Mouse (Mus musculus) erythroblast, embryonic 14.5 days (primary cell): Measurements from ENCODE around the gene Hoxa4. TPM values are rescaled to one million over a fixed set of nuclear protein-coding genes. Genes with fewer than 3 reads are reported as not detected.

Experiments used
- H3K27me3 ChIP-seq: 2 replicates; pipeline ENCODE4 v1.6.1; 2012; ENCODE audit warnings: inconsistent platforms; ENCODE audit not compliant: control insufficient read depth
- H3K36me3 ChIP-seq: 2 replicates; pipeline ENCODE4 v1.6.1; 2012; ENCODE audit warnings: mild to moderate bottlenecking, inconsistent platforms; ENCODE audit not compliant: control insufficient read depth
- H3K4me1 ChIP-seq: 2 replicates; pipeline ENCODE4 v1.6.1; 2012; ENCODE audit warnings: inconsistent platforms; ENCODE audit not compliant: control insufficient read depth
- H3K4me3 ChIP-seq: replicated peaks from 2 replicates; pipeline ENCODE3; 2012; ENCODE audit warnings: moderate library complexity, mild to moderate bottlenecking, inconsistent platforms
- H3K9me3 ChIP-seq: 2 replicates; pipeline ENCODE4 v1.6.1; 2012; ENCODE audit warnings: low read length, inconsistent platforms, mixed read lengths; ENCODE audit not compliant: control insufficient read depth
- GATA1 ChIP-seq: IDR thresholded peaks from 2 replicates; pipeline ENCODE4 v1.6.1; 2012; ENCODE audit warnings: low read length, inconsistent platforms, mixed read lengths
- TAL1 ChIP-seq: IDR thresholded peaks from 3 replicates; pipeline ENCODE4 v1.6.1; 2012; ENCODE audit warnings: low read length, inconsistent platforms, mixed read lengths
- polyA plus RNA-seq: library from polyadenylated mRNA; stranded (reverse); fragments of >175 nt; gene quantifications from 2 replicates; pipeline ENCODE4 v1.2.3, GENCODE M21; 2012

Hoxa4 gene
- polyA plus RNA-seq, 1 experiment: not detected

DNA sequence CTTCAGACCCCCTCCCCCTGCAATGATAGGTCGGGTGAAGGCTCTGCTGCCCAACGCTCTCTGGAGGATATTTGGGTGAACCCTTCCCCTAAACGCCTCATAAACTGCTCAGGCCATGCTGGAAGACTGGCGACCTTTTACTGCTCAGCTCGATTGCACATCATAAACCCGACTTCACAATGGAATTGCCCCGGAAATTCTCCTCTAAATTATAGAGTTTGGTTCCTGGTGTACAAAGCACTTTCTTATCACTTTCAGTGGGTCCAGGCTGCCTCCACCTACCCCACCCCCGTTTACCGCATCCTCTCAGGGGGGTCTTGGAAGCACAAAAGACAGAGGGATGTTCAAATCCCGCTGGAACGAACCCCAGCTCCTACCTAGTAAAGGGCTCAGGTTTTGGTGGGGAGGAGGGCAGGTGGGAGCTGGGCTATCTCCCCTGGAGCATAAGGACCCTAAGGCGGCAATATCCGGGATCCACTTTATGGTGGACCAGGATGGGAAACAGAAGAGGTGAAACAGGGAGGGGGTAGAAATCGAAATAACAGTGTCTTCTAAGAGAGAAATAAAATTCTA, 27.2 kb upstream of the Hoxa4 start:
- Histone ChIP-seq H3K27me3 (peaks cover 100% of the 10 kb centered on the region), H3K4me3 (no peak overlapping the region), H3K4me1 (peaks cover 3% of the 10 kb centered on the region), H3K36me3 (no peaks in the 10 kb centered on the region), H3K9me3 (peaks cover 3% of the 10 kb centered on the region; the same call in 1 of the 2 replicates)
- TF ChIP-seq TAL1: no peak
- no peak for TF ChIP-seq GATA1

DNA sequence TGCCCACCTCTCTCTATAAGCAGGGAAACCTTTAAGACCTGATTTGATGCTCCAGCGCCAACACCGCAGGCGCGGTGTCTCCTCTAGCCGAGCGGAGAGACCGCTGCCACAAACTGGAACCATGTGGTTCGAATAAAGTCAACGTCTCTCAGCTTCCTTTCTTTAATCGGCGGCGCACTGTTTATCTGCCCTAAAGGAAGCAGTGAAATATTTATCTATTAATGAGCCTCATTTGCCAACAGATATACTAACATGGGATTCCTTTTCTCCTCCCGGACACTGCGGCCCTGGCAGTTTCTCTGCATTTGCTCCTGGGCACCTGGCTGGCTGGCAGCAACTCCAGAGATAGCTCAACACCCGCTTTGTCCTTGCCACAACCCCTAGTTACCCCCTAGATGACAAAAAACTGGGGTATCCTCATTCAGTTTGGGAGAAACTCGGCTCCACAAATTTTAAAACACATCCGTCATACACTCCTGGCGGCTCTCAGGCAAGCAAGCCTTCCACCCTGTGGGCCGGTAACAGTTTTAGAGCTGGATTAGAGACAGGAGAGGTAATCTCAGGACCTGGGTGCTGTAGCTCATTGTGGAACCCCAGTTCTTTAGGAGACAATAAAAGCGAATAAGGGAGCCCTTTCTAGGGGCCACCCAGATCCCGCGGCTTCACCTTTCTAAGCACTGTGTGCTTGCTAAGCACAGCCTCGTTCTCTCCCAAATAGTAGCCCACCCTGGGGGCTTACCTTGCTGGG, 26.5 kb upstream of the Hoxa4 start:
- Histone ChIP-seq H3K27me3 (peaks cover 100% of the 10 kb centered on the region), H3K4me3 (no peak overlapping the region), H3K9me3 (peaks cover 3% of the 10 kb centered on the region; the same call in 1 of the 2 replicates), H3K4me1 (peaks cover 3% of the 10 kb centered on the region), H3K36me3 (no peaks in the 10 kb centered on the region)
- no peak for TF ChIP-seq TAL1
- no peak for TF ChIP-seq GATA1

DNA sequence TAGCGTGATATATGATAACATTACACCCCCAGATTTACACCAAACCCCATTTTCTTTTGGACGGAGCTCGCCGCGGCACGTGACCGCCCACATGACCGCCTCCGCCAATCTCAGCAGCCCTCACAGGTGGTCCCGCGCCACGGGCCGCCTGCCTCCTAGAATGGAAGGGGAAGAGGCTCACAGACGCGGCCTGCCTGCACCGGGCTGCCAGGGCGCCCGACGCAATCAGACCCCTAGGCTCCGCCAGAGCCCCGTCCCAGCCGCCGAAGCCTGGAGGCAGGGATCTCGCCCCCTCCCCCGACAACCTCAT, 25.9 kb upstream of the Hoxa4 start:
- TF ChIP-seq TAL1 (no peak), GATA1 (no peak)
- no peak overlapping the region for H3K4me3 ChIP-seq
- H3K4me1 ChIP-seq: peaks cover 3% of the 10 kb centered on the region
- peaks cover 100% of the 10 kb centered on the region for H3K27me3 ChIP-seq
- peaks cover 3% of the 10 kb centered on the region; the same call in 1 of the 2 replicates for H3K9me3 ChIP-seq
- no peaks in the 10 kb centered on the region for H3K36me3 ChIP-seq

DNA sequence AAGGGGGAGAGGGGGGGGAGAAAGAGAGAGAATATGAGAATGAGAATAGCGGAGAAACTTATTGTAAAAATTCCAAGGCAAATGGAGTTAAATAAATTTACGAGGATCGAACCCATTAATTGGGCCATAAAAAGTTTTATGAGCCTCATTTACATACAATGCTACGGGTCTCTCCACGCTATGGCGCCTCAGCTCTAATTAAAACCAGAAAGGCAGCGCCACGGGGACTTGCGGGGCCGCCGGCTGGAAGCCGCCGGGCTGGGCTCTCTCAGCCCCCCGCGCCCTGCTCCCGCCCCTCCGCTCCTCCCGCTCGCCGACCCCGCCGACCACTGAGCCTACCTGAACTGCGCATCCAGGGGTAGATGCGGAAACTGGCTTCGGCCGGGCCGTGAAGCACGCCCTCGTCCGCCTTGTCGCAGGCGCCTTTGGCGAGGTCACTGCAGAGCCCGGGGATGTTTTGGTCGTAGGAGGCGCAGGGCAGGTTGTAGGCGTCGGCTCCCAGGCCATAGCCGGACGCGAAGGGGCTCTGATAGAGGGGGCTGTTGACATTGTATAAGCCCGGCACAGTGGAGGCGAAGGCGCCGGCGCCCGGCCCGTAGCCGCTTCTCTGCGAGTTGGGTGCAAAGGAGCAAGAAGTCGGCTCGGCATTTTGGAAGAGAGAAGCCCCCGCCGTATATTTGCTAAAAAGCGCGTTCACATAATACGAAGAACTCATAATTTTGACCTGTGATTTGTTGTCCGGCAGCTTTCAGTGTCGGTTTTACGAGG, 25.3 kb upstream of the Hoxa4 start:
- H3K36me3 ChIP-seq: no peaks in the 10 kb centered on the region
- no peak overlapping the region for H3K4me3 ChIP-seq
- H3K4me1 ChIP-seq: peaks cover 3% of the 10 kb centered on the region
- TF ChIP-seq GATA1 (no peak), TAL1 (no peak)
- peaks cover 100% of the 10 kb centered on the region for H3K27me3 ChIP-seq
- H3K9me3 ChIP-seq: peaks cover 3% of the 10 kb centered on the region; the same call in 1 of the 2 replicates

DNA sequence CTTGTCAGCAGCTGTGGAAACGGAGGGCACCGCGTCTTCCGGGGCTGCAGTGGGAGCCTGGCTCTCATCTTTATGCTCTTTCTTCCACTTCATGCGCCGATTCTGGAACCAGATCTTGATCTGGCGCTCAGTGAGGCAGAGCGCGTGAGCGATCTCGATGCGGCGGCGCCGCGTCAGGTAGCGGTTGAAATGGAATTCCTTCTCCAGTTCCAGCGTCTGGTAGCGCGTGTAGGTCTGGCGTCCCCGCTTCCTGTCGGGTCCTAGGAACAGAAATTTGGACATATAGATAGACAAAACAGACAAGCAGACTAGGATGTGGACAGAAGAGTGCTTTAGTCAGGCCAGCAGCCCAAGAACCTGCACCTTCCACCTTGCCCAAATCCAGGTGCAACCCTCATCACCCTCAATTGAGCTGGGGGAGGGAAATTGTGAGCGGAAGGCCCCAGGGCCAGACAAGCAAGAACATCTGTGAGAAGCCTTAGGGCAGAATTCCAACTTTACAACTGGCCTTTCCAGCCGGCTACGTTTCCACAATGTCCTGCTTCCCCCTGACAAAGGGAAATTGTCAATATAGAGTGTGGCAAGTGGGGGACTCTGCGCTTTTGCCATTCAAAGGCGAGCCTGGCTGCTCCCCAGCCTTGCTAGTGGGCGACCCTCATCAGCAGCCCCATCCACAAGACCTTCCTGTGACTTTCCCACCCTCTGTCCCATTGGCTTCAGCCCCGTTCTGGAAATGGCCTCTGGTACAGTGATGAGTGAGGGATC, 24.4 kb upstream of the Hoxa4 start:
- no peak for TF ChIP-seq GATA1
- peaks cover 100% of the 10 kb centered on the region for H3K27me3 ChIP-seq
- no peaks in the 10 kb centered on the region for H3K4me1 ChIP-seq
- H3K9me3 ChIP-seq: no peaks in the 10 kb centered on the region; the same call in 1 of the 2 replicates
- H3K36me3 ChIP-seq: no peaks in the 10 kb centered on the region
- no peak overlapping the region for H3K4me3 ChIP-seq

DNA sequence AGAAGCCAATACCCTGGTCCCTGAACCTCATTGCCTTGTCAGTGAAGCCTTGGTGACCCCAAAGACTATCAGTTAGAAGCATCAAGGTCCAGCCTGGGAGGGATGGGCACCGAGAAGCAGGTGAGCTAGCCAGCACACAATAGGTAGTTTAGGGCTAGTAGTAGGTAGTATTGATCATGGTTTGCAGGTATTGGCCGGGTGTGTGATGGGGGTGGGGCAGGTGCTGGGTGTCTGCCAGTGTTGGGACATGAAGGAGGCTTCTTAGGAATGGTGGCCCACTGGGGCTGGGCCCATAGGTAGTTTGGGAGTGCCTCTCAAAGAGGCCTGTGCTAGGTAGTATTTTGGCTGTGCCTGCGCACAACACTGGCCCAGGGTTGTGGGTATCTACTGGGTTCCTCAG, 23.5 kb upstream of the Hoxa4 start:
- Histone ChIP-seq H3K36me3 (no peaks in the 10 kb centered on the region), H3K9me3 (no peaks in the 10 kb centered on the region; the same call in 1 of the 2 replicates), H3K4me3 (no peak overlapping the region), H3K4me1 (no peaks in the 10 kb centered on the region), H3K27me3 (peaks cover 100% of the 10 kb centered on the region)
- TF ChIP-seq GATA1: no peak
- TF ChIP-seq TAL1: no peak

DNA sequence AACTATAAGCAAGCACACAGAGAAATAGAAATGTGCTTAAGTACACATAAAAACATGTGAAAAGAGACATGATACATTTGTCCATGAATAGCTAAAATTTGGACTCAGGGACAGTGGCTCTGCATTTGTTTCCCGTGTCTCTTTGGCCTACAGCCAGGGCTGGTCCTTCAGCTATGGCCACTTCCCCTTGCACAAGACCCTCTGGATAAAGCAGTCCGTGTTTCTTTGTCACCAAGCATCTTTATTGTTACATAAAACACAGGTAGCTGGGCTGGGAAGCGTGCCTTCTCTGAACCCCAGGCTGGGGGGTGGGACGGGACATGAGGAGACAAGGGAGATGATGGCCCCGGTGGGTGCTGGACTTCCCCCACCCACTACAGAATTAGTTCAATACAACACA, 22.7 kb upstream of the Hoxa4 start:
- peaks cover 100% of the 10 kb centered on the region for H3K27me3 ChIP-seq
- TF ChIP-seq TAL1: no peak
- no peak for TF ChIP-seq GATA1
- H3K36me3 ChIP-seq: no peaks in the 10 kb centered on the region
- no peaks in the 10 kb centered on the region for H3K4me1 ChIP-seq
- no peak overlapping the region for H3K4me3 ChIP-seq
- no peaks in the 10 kb centered on the region; the same call in 1 of the 2 replicates for H3K9me3 ChIP-seq

DNA sequence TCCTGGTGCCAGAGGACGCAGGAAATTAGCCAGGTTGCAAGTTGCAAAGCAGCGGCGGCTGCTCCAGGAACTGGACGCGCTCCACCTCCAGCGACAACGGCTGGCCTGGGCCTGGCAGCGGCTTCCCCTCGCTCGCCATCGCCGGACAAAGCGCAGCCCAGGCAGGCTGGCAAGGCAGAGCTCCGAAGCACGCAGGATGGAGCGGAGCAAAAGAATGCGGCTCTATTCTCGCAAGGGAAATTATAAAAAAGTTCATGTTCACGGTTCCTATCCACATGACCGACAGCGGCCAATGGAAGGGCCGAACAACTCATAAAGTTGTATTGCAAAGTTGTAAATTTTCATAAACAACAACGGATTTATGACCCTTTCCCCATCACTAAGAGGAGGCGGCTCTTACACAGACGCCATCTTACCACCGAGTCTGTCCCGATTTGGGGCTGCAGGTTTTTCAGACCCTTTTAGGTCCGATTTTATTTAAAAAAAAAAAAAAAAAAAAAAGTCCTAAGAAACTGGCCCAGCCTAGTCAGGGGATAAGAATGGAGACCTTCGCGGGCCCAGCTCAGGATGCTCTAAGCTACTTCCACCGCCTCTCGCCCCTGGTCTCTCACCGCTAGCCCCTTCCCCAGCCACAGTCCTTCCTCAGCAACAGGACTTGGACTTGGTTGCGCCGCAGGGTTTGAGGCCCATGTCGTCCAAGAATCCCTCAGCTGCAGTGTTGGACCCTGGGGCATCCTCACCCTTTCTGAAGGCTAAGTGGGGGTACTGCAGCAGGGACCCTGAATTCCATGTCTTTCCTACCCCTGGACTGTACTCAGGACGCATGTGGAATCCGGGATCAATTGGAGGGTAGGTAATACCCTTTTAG, 21.8 kb upstream of the Hoxa4 start, which contains the start of the genes Hoxa3 and Gm28308:
TSS of gene Hoxa3 (minus strand) at position 218 of the 868 bp plus-strand sequence.
TSS of gene Gm28308 (minus strand) at position 221 of the 868 bp plus-strand sequence.
- H3K4me1 ChIP-seq: no peaks in the 10 kb centered on the region
- no peaks in the 10 kb centered on the region for H3K36me3 ChIP-seq
- no peaks in the 10 kb centered on the region; the same call in 1 of the 2 replicates for H3K9me3 ChIP-seq
- no peak for TF ChIP-seq TAL1
- no peak for TF ChIP-seq GATA1
- H3K4me3 ChIP-seq: no peak within 1 kb of the TSS
- peaks cover 100% of the 10 kb centered on the region for H3K27me3 ChIP-seq
